Mouse (Mus musculus): Measurements from ENCODE around the gene Arhgap42.

Gene Arhgap42

GRCm38 (mm10) chr9:9142561-9142960, 96.3 kb downstream of the Arhgap42 start:
- DNase-seq (ENCODE audit: low read depth), result peak; percentile 56

- DNase-seq (ENCODE audit: low read depth), result peak; percentile 57
These were observed 96.8 kb downstream of the Arhgap42 start for GRCm38 (mm10) chr9:9142144-9142543.

DNA sequence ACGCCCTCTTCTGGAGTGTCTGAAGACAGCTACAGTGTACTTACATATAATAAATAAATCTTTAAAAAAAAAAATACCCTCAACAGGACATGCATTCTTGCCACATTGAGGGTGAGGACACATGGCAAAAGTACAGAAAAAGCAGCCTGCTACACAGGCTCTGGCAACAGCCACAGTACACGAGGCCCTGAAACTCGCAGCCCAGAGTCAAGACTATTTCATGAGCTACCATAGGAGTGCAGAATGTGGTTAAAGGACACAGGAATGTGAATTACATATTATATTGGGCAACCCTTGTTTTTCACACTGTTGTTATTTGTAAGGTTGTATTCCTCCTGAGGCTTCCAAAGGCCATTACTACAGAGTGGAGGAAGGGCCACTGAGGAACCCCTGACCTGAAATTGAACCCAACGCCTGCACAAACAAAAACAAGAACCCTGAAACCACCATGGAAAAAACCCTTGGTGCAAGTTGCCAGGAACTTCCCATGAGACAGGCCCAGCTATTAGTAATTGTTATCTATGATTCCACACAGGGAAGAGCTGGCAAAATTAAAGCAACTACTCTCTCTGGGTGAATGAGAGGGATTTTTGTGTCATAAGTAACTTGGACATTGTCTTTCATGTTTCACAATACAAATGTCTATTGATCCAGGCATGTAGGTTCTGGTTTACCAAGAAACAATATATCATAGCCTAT, 109.8 kb downstream of the Arhgap42 start:
- DNase-seq (ENCODE audit: low read depth), result peak; percentile 46

DNA sequence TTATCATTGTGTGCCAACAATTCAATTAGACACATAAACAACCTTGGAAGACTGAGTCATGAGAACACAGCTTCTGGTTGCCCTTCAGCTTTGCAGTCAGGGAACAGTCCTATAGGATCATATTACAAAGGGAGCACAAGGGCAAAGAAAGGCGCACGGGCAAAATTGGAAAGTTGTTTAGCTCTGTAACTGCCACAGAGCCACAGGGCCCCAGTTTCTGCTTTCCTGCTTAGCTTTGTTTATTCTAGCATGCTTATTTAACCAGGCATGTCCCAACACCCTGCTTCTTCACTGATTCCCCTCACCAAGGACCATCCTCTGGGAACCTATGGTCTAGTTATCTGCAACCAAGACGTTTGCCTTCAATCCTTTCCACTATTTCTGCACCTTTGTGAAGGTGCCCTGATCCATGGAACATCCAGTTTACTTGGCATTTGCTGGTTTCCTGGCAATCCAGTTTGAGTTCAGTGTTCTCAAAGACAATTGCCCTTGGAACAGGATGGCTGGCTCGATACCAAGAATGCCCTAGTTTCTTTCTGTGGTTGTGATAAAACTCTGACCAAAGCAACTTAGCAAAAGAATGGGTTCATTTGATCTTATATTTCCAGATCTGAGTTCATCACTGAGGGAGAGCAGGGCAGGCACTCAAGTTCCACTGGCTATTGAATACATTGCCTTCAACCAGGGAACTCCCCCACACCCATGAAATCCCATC, 111.7 kb downstream of the Arhgap42 start:
- peak; percentile 33 for DNase-seq (ENCODE audit: low read depth)

DNA sequence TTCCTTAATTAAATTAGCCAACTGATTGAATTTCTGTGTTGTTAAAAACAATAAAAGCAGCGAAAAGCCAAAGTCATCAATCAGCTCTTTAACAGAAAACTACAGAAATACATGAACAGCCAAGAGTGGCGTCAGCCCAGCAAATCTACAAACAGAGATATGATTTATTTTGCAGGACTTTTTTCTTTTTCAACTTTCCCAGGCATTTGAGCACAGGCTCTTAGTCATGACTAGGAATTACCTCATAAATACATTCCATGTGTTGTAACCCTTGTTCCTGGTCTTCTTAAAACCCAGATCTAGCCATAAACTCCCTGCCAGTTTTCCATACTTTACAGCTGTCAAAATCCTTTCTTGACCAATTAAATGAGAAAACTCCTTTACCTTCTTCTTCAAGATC, 114.7 kb downstream of the Arhgap42 start:
- peak; percentile 70 for DNase-seq (ENCODE audit: low read depth)

- no peak for DNase-seq (ENCODE audit: low read depth)
These were observed 124.6 kb downstream of the Arhgap42 start for GRCm38 (mm10) chr9:9114266-9114665.

DNA sequence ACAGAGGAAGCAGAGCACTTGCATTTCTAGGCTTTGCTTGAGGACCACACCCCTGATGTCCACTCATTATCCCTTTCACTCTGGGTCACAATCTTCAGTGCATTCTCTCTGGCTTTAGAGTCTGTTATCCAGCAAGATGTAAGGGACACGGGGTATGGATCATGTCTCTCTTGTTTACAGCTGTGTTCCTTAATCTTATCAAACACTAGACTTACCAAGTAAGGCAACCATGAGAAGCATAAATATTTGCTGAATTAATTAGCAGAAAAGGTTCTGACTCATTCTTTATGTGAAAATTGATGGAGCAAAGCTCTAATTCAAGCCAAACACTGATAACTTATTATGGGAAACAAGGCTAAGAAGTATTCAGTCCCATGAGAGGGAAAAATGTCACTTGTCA, 125.1 kb downstream of the Arhgap42 start:
- no peak for DNase-seq (ENCODE audit: low read depth)

GRCm38 (mm10) chr9:9112921-9113320, 126.0 kb downstream of the Arhgap42 start:
- DNase-seq (ENCODE audit: low read depth), result no peak

GRCm38 (mm10) chr9:9107697-9108096, 131.2 kb downstream of the Arhgap42 start:
- no peak for DNase-seq (ENCODE audit: low read depth)

DNA sequence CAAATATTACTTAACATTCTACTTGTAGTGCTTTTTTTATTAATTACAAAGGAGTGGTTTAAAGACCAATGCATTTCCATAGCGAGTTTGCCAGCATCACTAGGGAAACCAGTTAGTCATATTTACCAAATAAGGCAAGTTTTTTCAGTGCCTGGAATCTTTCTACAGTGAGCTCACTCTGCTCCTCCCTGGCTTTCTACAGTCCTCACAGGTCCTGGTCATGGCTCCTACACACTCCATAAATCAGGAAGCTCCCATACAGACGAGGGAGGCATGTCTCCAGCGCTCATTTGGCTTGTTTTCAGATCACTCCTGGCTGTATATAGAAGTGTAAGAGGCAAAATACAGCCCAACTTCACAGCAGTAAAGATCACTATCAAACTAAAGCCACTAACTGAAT, 134.1 kb downstream of the Arhgap42 start:
- peak; percentile 30 for DNase-seq (ENCODE audit: low read depth)

- no peak for DNase-seq (ENCODE audit: low read depth)
These were observed 136.8 kb downstream of the Arhgap42 start for GRCm38 (mm10) chr9:9102158-9102514.

DNA sequence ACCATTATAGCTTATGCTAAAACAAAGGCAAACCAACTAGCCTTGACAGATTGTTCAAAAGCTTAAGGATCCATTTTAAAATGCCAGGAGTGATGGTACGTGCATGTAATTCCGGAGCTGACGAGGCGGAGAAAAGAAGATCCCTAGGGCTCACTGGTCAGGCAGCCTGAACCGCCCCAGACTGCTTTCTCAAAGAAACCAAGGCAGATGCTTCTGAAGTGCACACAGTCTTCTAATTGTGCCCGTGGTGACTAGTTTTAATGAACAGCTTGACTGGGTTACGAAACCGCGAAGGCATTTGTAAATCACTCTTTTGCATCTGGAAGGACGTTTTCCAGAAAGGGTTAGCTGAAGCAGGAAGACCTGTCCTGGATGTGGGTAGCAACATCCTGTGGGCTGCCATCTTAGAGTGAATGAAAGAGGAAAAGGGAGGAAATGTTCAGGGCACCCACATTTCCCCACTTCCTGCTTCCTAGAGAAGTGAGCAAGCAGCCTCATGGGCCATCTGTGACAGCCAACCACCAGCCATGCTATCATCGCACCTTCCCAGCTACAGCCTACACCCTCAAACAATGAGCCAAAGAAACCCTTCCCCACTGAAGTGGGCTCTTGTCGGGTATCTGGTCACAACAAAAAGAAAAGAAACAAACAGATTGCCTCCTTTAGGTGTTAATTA, 137.3 kb downstream of the Arhgap42 start:
- DNase-seq (ENCODE audit: low read depth), result no peak

GRCm38 (mm10) chr9:9101055-9101454, 137.8 kb downstream of the Arhgap42 start:
- peak; percentile 76 for DNase-seq (ENCODE audit: low read depth)

GRCm38 (mm10) chr9:9097835-9098234, 141.1 kb downstream of the Arhgap42 start:
- DNase-seq (ENCODE audit: low read depth), result no peak

DNA sequence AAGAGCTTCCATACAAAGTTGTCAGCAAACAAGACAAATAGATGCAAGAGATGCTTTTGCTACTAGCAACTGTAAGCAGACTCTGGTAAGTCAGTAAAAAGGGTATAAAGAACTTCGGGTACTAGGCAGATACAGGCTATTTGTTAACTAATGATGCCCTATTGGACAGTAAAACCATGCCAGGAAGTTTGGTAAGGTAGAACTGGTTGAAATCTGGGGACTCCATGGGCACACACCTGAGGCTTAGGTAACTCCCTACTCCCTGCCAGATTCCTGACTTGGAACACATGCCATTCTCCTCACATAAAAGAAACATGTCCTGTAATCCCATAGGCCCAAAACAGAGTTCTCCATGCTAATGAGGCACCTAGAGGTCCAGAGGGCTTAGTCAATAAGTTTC, 142.1 kb downstream of the Arhgap42 start:
- DNase-seq (ENCODE audit: low read depth), result no peak

GRCm38 (mm10) chr9:9093096-9093495, 145.8 kb downstream of the Arhgap42 start:
- DNase-seq (ENCODE audit: low read depth), result peak; percentile 27

DNA sequence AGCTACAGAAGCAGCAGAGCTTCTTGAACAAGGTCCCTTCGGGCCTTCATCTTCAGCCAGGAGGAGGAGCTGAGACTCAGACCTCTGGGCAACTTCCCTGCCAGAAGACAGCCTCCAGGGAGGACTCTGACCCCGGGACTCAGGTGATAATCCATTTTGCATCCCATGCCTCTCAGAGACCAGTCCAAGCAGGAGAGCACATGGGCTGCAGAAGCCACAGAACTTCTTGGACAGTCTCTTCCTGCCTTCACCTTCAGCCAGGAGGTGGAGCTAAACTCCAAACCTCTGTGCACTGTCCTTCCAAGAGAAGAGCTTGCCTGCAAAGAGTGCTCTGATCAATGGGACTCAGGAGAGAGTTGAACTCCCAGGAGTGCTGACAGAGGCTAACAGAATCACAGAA, 155.5 kb downstream of the Arhgap42 start:
- DNase-seq (ENCODE audit: low read depth), result peak; percentile 37

DNA sequence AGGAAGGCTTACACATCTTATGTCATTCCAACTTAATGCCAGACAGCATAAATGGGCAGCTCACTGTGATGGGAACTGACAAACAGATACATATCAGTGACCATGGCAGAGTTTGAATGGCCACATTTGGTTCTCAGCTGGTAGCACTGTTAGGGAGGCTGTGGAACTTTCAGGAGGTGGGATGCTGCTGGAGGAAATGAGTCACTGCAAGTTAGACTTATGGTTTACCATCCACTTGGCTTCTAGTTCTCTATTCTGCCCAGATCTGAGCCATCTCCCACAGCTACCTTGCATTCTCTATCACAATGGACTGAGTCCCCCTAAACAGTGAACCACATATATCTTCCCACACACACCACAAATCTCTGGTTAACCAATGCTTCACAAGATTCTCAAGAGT, 186.0 kb downstream of the Arhgap42 start:
- peak; percentile 8 for DNase-seq (ENCODE audit: low read depth)

GRCm38 (mm10) chr9:9051184-9051583, 187.7 kb downstream of the Arhgap42 start:
- DNase-seq (ENCODE audit: low read depth), result peak; percentile 65

GRCm38 (mm10) chr9:9049202-9049601, 189.7 kb downstream of the Arhgap42 start:
- DNase-seq (ENCODE audit: low read depth), result peak; percentile 67

DNA sequence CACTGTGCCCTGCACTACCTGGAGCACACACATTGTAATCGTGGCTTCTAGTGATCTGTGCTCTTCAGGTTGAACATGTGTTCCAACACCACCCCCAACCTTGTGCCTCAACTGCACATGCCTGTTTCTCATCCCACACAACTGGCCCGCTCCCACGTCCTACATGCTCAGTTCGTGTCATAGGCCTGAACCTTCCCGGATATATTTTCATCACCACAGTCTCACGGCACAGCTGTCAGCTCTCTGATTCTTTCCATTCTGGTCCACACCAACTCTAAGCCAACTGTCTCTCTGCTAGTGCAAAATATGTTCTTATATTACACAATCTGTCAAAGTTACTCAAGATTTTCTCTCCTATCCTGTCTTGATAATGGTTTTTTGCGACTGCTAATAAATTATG, 197.9 kb downstream of the Arhgap42 start:
- no peak for DNase-seq (ENCODE audit: low read depth)

GRCm38 (mm10) chr9:9037017-9037671, 201.8 kb downstream of the Arhgap42 start:
- DNase-seq (ENCODE audit: low read depth), result no peak

- no peak for DNase-seq (ENCODE audit: low read depth)
These were observed 211.0 kb downstream of the Arhgap42 start for GRCm38 (mm10) chr9:9027904-9028303.
